Mouse (Mus musculus) brain, embryonic 18.5 days (tissue): ENCODE measurements around the gene Dusp11.
"Not testable (repeated sequence)": the region's sequence is repeated elsewhere in the genome, so short reads cannot be mapped to it uniquely, and the experiment has no call there.

Experiments used
- DNase-seq: peaks from one replicate; pipeline ENCODE4 v3.0.0-alpha.2; 2012; ENCODE audit warnings: low read depth, low spot score

The Dusp11 gene

DNA sequence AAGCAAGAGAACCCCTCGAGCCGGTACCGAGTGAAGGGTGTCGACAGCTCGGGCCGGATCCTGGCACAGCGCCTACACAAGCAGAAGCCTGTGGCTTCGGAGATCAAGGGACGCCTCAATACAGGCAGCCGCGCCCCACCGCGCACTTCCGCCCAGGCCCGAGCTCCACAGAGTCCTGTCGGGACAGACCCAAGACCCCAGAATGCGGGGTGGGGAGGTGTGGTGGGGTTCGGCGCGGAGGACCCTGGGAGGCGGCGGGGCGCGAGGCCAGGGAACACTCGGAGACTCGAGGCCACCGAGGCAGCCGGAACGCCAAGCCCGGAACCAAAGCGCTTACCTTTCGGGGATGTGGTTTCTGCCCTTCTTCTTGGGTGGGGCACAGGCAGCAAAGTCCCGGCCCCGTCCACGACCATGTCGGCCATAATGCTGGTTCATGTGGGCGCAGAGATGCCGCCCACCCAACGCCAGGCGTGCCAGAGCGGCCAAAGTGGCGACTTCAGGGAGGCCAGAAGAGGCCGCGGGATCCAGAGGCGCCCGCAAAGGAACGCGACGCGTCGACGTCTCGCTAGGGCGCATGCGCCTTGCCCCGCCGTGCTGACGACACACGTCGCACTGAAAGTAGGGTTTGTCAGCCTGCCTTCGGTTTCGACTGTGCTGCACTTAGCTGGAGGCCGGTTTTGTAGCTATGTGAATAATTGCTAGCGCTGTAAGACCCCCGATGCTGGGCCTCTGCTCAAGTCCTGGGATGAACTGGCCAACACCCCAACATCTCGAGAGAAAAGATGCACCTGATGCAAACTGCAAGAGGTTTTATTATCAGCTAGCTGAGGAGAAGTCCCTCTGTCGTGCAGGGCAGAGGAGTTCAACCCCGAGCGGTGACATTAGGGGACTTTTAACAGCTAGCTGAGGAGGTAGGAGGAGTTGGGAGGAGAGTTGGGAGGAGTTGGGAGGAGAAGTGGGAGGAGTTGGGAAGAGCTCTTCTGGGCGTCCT lies at the start of gene Dusp11:
Gene Dusp11, minus strand, starts transcription at position 567 of the 991 bp plus-strand sequence.
- peak; percentile 88 for DNase-seq

DNA sequence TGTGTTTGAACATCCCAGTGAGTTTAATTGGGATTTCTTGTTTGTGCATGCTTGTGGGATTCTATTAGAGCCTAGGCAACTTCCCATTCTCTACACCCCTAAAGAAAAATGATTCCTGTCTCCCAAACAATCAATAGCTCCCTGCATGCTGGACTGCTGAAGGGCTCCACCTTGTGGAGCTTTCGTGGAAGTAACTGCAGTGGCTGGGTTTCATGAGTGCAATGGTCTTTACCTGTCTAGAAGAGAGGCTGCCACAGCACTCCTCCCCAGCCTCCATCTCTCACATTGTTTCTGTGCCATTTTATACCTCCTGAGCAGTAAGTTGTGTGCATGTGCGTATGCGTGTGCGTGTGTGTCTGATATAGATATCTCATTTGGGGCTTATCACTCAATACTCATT lies 48.5 kb upstream of the Dusp11 start:
- no peak for DNase-seq

DNA sequence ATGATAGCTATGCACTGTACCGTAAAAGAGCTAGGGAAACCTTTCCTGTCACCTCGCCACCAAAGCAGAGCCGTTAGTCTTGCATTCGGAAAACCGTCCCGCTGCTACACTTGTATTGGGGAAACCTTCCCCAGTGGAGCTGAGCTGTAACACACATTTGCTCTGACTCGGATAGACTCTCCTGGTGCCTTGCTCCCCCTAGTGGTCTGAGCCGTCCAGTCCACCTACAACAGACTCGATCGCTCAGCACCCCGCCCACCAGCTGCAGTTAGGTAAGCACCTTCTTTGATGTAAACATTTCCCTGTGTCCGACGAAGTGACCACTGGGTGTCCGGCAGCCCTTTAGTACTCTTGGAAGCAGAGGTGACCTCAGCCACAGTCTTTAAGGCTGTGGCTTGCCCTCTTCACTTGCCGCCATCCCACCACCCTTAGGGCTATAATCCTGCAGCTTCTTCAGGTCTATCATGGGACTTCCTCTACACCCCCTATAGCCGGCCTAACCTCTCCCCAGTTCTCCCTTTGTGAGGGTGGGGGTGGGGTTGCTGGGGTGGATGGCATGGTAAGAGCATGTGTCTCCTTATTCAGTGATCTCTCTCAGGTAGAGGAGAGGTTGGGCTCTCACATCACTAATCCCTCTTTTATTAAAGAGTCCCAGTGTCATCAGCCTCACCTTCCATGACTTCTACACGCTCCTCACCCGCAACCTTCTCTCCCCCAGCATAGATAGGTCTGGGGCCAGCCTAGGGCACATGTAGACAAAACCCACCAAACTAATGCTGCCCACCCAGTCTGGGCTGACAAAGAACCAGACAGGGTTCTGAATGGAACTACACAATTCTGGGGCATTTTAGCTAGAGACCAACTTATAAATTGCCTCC lies 43.0 kb upstream of the Dusp11 start:
- DNase-seq, result peak; percentile 59

DNA sequence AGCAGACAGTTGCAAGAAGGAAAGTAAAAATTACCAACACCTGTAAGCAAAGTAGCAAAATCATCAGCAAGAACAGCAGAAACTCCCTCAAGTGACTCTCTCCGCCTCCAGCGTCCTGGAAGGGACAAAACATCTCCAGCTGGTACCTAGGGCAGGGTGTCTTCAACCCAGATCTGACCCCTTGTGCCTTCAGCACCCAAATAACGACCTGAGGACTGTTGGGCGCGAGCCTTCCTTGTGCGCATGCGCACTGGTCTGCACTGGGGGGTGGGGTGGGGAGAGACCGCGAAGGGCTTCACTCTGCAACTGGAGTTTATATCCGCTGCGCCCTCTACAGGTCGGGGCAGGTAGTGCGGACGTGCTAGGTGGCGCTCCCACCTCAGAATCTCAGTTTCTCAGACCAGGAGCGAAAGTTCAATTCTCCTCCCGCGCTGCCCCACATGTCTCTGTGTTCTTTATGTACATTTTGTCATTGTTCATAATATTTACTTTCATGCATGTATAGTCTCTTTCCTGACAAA lies 42.0 kb upstream of the Dusp11 start:
- no peak for DNase-seq

DNA sequence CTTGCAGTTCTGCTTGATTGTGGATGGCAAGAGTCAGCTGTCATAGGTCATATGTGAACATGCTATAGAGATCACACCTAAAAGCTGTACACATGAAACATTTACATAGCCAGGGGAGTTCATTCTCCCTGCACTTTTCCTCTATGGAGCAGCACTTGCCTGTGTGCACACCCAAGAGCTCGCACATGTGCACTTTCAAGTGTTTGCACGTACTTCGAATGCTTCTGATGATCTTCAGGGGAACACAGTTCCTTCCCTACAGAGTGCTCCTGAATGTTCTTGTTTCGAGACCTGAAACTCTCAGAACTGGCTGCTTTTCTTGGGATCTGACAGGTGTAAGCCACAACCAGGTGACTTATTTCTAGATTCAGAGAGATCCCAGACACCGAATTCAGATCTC lies 29.3 kb upstream of the Dusp11 start:
- not testable (repeated sequence) for DNase-seq

DNA sequence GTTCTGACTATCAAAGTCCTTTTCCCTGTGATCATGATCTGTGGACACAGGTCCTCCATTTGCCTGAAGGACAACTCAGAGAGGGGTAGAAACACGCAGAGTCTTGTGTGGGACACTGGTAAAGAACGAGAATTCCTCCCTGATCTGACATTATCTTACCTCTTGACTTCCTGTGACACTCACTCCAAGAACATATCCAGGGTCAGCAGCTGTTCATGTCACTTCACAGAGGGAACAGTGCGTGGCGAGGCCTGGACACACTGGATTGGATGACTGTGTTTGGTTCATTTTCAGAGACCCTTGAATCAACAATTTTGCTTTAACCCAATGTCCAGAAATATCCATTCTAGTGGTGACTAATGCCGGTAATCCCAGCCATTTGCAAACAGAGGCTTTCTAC lies 28.1 kb upstream of the Dusp11 start:
- not testable (repeated sequence) for DNase-seq

DNA sequence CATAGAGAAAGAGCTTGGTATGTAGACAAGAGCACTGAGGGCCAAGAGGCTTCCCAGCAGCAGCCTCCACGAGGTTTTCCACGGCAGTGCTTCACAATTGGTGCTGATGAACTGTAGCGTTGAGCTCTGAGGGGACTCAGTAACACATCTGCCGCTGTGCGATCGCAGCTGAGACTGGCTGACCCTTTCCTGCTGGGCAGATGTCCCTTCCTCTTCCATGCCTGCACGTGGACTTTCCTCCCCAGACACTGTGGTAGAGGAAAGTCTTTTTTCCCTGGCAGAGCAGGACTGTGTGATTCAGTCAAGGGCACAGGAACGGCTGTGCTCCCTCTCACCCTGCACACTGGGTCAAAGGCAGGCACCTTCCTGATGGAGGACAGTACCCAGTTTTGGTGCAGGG lies 22.9 kb upstream of the Dusp11 start:
- no peak for DNase-seq

DNA sequence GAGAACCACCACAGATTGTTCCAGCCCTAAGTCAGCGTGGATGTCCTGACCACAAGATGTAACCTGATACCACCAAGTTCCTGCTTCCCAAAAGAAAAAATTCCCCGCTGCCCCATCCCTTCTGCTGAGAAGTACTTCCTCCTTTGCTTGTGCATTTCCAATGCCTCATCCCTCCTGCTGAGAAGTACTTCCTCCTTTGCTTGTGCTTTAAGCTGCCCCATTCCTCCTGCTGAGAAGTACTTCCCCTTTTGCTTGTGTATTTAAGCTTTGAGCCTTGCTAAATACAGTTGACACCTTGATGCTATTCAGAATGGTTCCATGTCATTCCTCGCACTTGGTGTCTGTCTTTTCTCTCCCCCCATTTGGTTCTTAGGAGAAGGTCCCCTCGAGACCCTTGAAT lies 17.3 kb upstream of the Dusp11 start:
- not testable (repeated sequence) for DNase-seq

DNA sequence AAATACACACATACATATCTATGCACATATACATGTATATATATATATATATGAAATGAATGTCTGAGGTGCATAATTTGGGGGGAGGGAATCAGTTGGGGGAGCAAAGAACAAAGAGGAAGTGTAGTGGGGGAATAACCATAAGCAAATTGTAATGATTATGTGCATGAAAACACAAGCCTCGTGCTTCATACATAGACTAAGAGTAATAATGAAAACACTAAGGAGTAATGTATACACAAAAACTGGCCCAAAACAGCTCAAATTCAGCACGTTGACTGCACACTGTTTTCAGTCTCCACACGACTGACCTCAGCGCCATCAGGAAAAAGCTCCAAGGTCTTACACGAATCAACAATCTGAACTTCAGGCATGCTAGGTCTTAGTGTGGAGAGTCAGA lies 14.8 kb upstream of the Dusp11 start:
- DNase-seq, result no peak

DNA sequence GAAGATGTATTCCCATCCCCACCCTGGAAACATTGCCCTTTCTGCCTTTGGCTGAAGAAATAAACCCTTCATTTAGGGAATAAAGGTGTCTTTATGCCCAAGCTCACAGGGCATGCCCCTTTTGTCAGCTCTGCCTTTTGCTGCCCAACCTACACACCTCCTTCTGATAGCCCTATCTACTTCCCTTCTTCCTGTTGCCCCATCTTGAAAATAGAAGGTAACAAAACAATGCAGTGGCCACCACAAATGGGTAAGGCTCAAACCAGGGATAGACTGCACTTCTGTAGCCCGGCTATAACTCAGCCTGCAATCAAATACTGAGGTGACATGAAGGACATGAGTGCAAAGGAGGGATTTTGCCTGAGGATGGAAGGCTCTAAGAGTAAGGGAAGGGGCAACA lies 14.3 kb upstream of the Dusp11 start:
- no peak for DNase-seq

DNA sequence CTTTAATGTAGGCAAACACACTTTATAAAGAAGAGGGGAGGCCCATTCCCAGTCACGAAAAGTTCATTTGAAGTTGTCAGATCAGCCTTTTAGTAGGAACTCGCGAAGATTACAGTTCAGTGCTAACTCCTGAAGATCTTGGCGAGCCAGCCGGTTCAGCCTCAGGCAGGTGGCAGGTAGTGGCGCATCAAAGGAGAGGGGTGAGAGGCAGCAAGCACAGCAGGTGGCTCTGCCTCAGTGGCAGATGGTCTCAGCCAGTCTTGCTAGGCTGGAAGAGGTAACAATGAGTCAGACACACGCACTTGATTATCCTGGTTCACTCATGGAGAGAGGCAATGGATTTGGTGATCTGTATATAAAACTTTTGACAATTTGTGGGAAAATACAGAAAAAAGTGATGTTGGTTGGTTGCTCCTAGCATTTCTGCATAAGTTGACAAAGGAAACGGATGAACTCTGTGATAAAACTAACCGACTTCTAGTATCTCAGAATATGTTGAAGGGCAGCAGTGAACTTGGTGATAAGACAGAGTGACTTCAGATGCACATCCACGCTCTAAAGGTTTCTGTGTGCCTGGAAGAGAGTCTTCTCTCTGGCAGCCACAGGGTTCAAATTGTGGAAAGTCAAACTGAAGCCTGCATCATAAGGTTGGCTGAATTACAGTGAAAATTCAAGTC lies 13.6 kb upstream of the Dusp11 start:
- DNase-seq, result no peak

DNA sequence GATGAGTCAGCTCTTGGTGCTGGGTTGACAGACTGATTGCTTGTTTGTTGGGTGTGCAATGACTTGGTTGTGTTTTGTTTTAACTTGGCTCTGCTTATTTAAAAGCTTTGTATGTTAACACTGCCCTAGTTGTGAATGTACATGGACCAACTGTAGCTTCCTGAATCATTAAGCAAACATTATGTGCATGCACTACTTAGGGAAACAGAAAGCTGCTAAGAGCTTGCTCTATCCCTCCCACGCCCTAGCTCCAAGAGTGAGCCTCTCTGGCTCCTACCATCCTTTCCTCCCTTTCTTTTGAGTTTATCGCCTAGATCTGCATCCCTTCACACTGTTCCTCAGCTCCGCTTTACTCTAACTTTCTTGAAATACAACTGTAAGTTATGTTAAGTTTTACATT lies 11.9 kb upstream of the Dusp11 start:
- DNase-seq, result no peak

DNA sequence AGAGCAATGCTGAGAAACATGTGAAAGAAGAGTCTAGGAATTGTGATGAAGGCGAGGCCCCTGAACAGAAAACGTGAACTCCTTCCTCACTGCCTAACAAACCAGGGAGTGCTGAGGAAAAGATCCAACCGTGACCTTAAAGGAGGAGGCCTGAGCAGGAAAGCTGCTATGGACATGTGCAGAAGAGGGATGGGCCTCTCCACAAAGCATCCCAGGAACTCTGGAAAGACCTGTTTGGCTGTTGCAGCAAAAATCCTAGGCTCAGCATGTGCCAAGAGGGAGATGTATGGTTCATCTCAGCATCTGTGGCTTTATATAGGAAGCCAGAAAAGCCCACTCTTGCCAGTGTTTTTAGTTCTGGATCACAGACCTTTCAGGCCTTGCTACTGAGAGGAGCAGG lies 11.2 kb upstream of the Dusp11 start:
- no peak for DNase-seq

DNA sequence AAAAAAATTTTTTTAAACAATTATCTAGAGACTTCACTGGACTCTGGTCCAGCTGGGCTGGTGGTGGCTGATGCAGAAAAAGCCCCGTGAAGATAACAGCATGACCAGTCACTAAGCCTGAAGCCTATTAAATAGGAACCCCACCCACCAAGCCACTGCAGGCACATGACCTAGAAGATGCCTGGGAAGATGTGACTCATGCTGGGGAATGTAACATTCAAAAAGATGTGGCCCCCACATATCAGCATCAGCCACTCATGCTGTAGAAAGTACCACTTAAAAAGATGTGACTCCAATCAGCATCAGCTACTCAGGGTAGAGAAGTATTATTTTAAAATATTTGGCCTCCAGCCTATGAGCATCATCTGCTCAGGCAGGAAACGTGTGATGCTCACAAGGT lies 8.4 kb upstream of the Dusp11 start:
- DNase-seq, result no peak

DNA sequence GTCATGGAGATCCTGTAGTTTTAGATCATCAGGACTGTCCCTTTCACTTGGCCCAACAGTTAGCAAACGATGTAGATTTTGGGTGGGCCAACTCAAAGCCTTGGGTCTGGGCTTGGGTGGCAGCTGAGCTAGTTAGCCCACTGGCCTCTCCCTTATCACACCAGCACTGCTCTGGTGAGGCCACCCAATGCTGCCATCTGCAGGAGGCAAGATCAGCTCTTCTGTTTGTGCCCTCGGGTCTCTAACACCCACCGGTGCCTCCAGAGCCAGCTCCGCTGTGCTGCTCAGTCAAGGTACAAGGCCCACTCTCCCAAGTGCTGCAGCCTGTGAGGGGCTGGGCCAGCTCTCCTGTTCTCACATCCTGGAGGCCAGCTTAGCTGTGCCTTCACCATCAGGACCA lies 5.2 kb upstream of the Dusp11 start:
- DNase-seq, result no peak

DNA sequence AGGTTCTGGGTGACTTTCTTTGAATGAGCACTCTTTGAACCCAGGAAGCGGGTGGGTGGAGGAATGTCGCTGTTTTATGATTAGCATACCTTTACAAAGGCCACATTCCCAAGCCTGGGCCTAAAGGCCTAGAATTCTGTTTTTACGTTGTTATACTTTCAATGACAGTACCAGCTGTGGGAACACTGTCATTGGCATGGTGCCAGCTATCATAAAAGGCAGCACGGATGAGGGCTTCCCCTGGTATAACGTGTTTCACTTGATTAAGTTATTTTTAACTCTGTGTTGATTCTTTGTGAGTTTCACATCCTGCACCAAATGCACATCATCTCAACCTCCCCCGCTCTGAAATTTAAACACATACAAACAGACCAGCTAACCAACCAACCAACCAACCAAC lies 4.6 kb upstream of the Dusp11 start:
- not testable (repeated sequence) for DNase-seq

DNA sequence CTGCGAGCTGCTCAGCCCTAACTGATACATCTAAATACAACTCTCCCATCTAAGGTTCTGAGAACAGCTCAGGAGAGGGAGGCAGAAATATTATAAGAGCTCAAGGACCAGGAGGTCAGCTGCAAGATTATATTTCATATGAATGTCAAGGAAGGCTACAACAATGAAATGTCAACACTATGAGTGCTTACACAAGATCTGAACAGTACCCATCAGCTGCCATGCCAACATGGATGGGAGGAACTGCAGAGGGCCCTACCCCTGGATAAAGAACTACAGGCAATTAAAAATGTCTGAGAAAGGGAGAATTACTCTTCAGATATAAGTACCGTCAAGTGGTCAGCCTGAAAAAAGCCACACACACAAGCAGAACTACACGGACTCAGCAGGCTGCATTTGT lies 3.9 kb downstream of the Dusp11 start:
- DNase-seq, result no peak

DNA sequence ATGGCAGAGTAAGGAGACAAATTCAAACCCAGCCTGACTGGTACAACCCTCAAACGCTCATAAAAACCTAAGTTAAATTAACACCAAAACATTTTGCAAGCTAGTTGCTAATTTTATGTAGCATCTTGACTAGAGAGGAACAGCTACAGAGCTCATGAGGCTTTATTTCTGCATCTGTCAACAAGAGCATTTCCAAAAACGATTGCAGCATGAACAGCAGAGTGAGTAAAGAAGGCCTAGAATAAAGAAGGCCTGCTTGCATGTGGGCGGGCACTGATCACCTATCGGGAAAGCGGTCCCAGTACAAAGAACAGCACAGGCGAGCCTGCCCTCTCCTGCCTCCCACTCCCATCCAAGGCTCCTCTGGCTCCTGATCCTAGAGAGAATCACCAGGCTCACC lies 12.9 kb downstream of the Dusp11 start:
- no peak for DNase-seq

DNA sequence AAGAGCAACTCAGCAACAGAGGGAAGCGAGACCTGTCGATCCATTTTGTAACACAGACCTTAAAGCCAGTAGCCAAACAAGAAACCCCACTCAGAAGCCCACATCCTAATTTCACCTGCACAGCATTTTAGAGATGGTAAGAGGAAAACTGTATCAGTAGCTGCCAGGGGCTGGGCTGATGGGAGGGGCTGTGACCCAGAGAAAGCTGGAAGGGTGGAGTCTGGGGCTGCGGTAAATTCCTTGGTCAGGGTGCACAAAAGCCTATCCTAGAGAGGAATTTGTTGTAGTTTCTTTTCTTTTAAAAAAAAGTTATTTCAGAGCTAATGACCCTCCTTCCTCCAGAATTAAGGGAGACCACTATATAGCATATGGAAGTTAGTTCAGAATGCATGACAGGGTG lies 19.0 kb downstream of the Dusp11 start:
- no peak for DNase-seq

DNA sequence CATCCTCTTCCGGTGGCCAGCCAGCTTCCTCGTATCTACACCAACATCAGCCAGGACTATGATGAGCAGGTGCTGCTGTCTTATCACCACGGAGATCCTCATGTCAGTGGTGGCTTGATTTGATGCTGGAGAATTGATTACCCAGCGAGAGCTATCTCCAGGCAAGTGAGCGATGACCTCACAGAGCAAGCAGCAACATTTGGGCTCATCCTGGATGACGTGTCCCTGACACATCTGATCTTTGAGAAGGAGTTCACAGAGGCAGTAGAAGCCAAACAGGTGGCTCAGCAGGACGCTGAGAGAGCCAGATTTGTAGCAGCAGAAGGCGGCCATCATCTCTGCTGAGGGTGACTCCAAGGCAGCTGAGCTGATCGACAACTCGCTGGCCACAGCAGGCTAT lies 22.8 kb downstream of the Dusp11 start:
- no peak for DNase-seq
